Mouse (Mus musculus) Patski (cell line): ENCODE results near the gene Crtc3. TPM values are rescaled to one million over a fixed set of nuclear protein-coding genes. Genes with fewer than 3 reads are reported as not detected.

Experiments
- ATAC-seq: fragments of 100-300 bp; one replicate; pipeline ENCODE4 v1.8.0; 2021
- CTCF ChIA-PET: fragments of 350-600 bp; sonication (Branson Sonifier 250); formaldehyde crosslinking; loops from one replicate; lab custom pipeline; 2022; ENCODE audit warnings: inconsistent platforms; lab: Charles Lee
- POLR2A ChIA-PET: fragments of 350-600 bp; sonication (Branson Sonifier 250); formaldehyde crosslinking; loops from one replicate; lab custom pipeline; 2022; ENCODE audit warnings: antibody characterized with exemption, inconsistent platforms; lab: Charles Lee
- DNase-seq: peaks from one replicate; pipeline ENCODE4 v3.0.0-alpha.2; 2011; ENCODE audit warnings: low read depth, low spot score
- H3K27me3 ChIP-seq: fragments of 371-371 bp; one replicate; pipeline ENCODE4 v1.5.1; 2021
- CTCF ChIP-seq: fragments of 100-300 bp; IDR thresholded peaks from one replicate; pipeline ENCODE4 v1.5.1; 2021
- in situ Hi-C: fragments of 300-500 bp; cut with MboI; formaldehyde crosslinking; loops from 3 replicates; pipeline ENCODE4 v1.11.1; 2018; ENCODE audit warnings: low pct_unique_long_range_greater_than_20kb, mixed read lengths
- polyA plus RNA-seq: library from polyadenylated mRNA; unstranded; gene quantifications from one replicate; pipeline ENCODE4 v1.2.3, GENCODE M21; 2021

Gene Crtc3
- polyA plus RNA-seq, 1 experiment from 2014 or later = 25.6 TPM

GRCm38 (mm10) chr7:80711496-80711895 is 22.8 kb upstream of the Crtc3 start:
- ChIA-PET POLR2A (no interaction called here), CTCF (no interaction called here)
- in situ Hi-C loops = no loop called here
- DNase-seq (no peak), ATAC-seq (no peak)
- TF ChIP-seq CTCF = no peak
- no peaks in the 10 kb centered on the region for H3K27me3 ChIP-seq

GRCm38 (mm10) chr7:80710333-80710732 is 21.7 kb upstream of the Crtc3 start:
- no peak for DNase-seq
- TF ChIP-seq CTCF = no peak
- ChIA-PET CTCF (no interaction called here), POLR2A (no interaction called here)
- H3K27me3 ChIP-seq = no peaks in the 10 kb centered on the region
- in situ Hi-C loops = no loop called here
- ATAC-seq = no peak

- DNase-seq (no peak), ATAC-seq (no peak)
- H3K27me3 ChIP-seq = no peaks in the 10 kb centered on the region
- ChIA-PET POLR2A (no interaction called here), CTCF (no interaction called here)
- in situ Hi-C loops = no loop called here
- no peak for TF ChIP-seq CTCF
These were observed 15.4 kb upstream of the Crtc3 start for GRCm38 (mm10) chr7:80704066-80704465.

GRCm38 (mm10) chr7:80702510-80702909 is 13.8 kb upstream of the Crtc3 start:
- TF ChIP-seq CTCF = no peak
- in situ Hi-C loops = no loop called here
- DNase-seq (no peak), ATAC-seq (no peak)
- no peaks in the 10 kb centered on the region for H3K27me3 ChIP-seq
- ChIA-PET CTCF (no interaction called here), POLR2A (interaction anchor here (0.6 to 0.7 kb wide), 3 partner anchors 13 to 669 kb away, joined by 3 to 7 read pairs (median 4); no protein-coding TSS in a partner anchor)

GRCm38 (mm10) chr7:80699709-80700108 is 11.0 kb upstream of the Crtc3 start:
- in situ Hi-C loops = loop anchor here (25.0 kb wide), 1 partner anchor 312 kb away; the partner anchor contains the start of gene Fes

GRCm38 (mm10) chr7:80698940-80699339 is 10.3 kb upstream of the Crtc3 start:
- ATAC-seq = no peak
- no peak for DNase-seq
- H3K27me3 ChIP-seq = no peaks in the 10 kb centered on the region
- CTCF ChIA-PET = no interaction called here
- TF ChIP-seq CTCF = no peak
- POLR2A ChIA-PET = no interaction called here
- in situ Hi-C loops = loop anchor here (25.0 kb wide), 1 partner anchor 312 kb away; the partner anchor contains the start of gene Fes

More at GRCm38 (mm10) chr7:80699709-80700108, 11.0 kb upstream of the Crtc3 start:
- ATAC-seq (no peak), DNase-seq (no peak)
- ChIA-PET POLR2A (no interaction called here), CTCF (no interaction called here)
- no peaks in the 10 kb centered on the region for H3K27me3 ChIP-seq
- TF ChIP-seq CTCF = no peak

- ATAC-seq (no peak), DNase-seq (no peak)
- in situ Hi-C loops = loop anchor here (25.0 kb wide), 1 partner anchor 311 kb away; the partner anchor contains the start of gene Fes
- no peaks in the 10 kb centered on the region for H3K27me3 ChIP-seq
- no peak for TF ChIP-seq CTCF
- POLR2A ChIA-PET = no interaction called here
- CTCF ChIA-PET = no interaction called here
These were observed 9.2 kb upstream of the Crtc3 start for GRCm38 (mm10) chr7:80697859-80698258.

GRCm38 (mm10) chr7:80696903-80697302 is 8.2 kb upstream of the Crtc3 start:
- TF ChIP-seq CTCF = no peak
- ChIA-PET CTCF (no interaction called here), POLR2A (no interaction called here)
- H3K27me3 ChIP-seq = no peaks in the 10 kb centered on the region
- ATAC-seq = no peak
- in situ Hi-C loops = loop anchor here (25.0 kb wide), 1 partner anchor 310 kb away; the partner anchor contains the start of gene Fes
- DNase-seq = no peak

- no peak for ATAC-seq
- in situ Hi-C loops = loop anchor here (25.0 kb wide), 1 partner anchor 309 kb away; the partner anchor contains the start of gene Fes
- DNase-seq = no peak
- ChIA-PET CTCF (no interaction called here), POLR2A (no interaction called here)
- no peaks in the 10 kb centered on the region for H3K27me3 ChIP-seq
- TF ChIP-seq CTCF = no peak
These were observed 7.7 kb upstream of the Crtc3 start for GRCm38 (mm10) chr7:80696334-80696733.

- in situ Hi-C loops = loop anchor here (25.0 kb wide), 1 partner anchor 305 kb away; the partner anchor contains the start of gene Fes
- ATAC-seq (no peak), DNase-seq (no peak)
- ChIA-PET CTCF (no interaction called here), POLR2A (no interaction called here)
- TF ChIP-seq CTCF = no peak
- H3K27me3 ChIP-seq = no peaks in the 10 kb centered on the region
These were observed 3.8 kb upstream of the Crtc3 start for GRCm38 (mm10) chr7:80692472-80692871.

GRCm38 (mm10) chr7:80691131-80691530 is 2.5 kb upstream of the Crtc3 start:
- in situ Hi-C loops = loop anchor here (25.0 kb wide), 1 partner anchor 304 kb away; the partner anchor contains the start of gene Fes
- ATAC-seq = no peak
- no peak for DNase-seq
- H3K27me3 ChIP-seq = no peaks in the 10 kb centered on the region
- POLR2A ChIA-PET = no interaction called here
- TF ChIP-seq CTCF = no peak
- CTCF ChIA-PET = no interaction called here

GRCm38 (mm10) chr7:80689221-80689591 is 529 bp upstream of the Crtc3 start:
- no peaks in the 10 kb centered on the region for H3K27me3 ChIP-seq
- no peak for TF ChIP-seq CTCF
- ATAC-seq (no peak), DNase-seq (no peak)
- ChIA-PET POLR2A (interaction anchor here (0.7 to 2.2 kb wide), 2 partner anchors 60 to 249 kb away, joined by 3 to 5 read pairs; no protein-coding TSS in a partner anchor), CTCF (interaction anchor here (1.0 kb wide), 1 partner anchor 68 kb away, joined by 3 read pairs; no protein-coding TSS in a partner anchor)
- in situ Hi-C loops = loop anchor here (5.0 to 25.0 kb wide), 3 partner anchors 54 to 302 kb away; partner anchors contain the start of gene Fes
